Mouse (Mus musculus) lung, embryonic 15.5 days (tissue): ENCODE measurements around the gene Erp29. TPM values are rescaled to one million over a fixed set of nuclear protein-coding genes. Genes with fewer than 3 reads are reported as not detected.

Experiments
- ATAC-seq: fragments of 200-750 bp; cut with Nextera tagmentation; 2 replicates; pipeline ENCODE4 v1.8.0; 2017; ENCODE audit warnings: moderate number of reproducible peaks, borderline replicate concordance; ENCODE audit not compliant: low FRiP score, low TSS enrichment; ENCODE audit errors: extremely low read depth
- H3K27ac ChIP-seq: fragments of 300-500 bp; sonication (generic); 2 replicates; pipeline ENCODE4 v1.5.1; 2015; ENCODE audit warnings: moderate library complexity, mild to moderate bottlenecking, inconsistent platforms
- H3K27me3 ChIP-seq: fragments of 300-500 bp; sonication (generic); 2 replicates; pipeline ENCODE4 v1.6.1; 2015; ENCODE audit warnings: inconsistent platforms
- H3K36me3 ChIP-seq: fragments of 300-500 bp; sonication (generic); 2 replicates; pipeline ENCODE4 v1.6.1; 2015; ENCODE audit warnings: inconsistent platforms
- H3K4me1 ChIP-seq: fragments of 300-500 bp; sonication (generic); 2 replicates; pipeline ENCODE4 v1.6.1; 2015; ENCODE audit warnings: inconsistent platforms
- H3K4me2 ChIP-seq: fragments of 300-500 bp; sonication (generic); 2 replicates; pipeline ENCODE4 v1.6.1; 2015; ENCODE audit warnings: inconsistent platforms, mild to moderate bottlenecking, moderate library complexity
- H3K4me3 ChIP-seq: fragments of 300-500 bp; sonication (generic); 2 replicates; pipeline ENCODE4 v1.5.1; 2015; ENCODE audit warnings: mild to moderate bottlenecking, inconsistent platforms
- H3K9ac ChIP-seq: fragments of 300-500 bp; sonication (generic); 2 replicates; pipeline ENCODE4 v1.6.1; 2015; ENCODE audit warnings: inconsistent platforms
- H3K9me3 ChIP-seq: fragments of 300-500 bp; sonication (generic); 2 replicates; pipeline ENCODE4 v1.6.1; 2016; ENCODE audit warnings: inconsistent platforms
- WGBS: fragments of 180-500 bp; shearing (Covaris S2); methylation state at CpG from one replicate; pipeline ENCODE4 v1.1.7; 2015; 5-methylcytosine and 5-hydroxymethylcytosine counted together
- polyA plus RNA-seq: library from polyadenylated mRNA; unstranded; fragments of >200 nt; fragmentation: Nextera tagmentation; extraction: Ambion mirVana; gene quantifications from 2 replicates; pipeline ENCODE4 v1.2.1, GENCODE M21; 2015

Gene Erp29
- polyA plus RNA-seq, 1 experiment from 2014 or later, result 146 TPM

DNA sequence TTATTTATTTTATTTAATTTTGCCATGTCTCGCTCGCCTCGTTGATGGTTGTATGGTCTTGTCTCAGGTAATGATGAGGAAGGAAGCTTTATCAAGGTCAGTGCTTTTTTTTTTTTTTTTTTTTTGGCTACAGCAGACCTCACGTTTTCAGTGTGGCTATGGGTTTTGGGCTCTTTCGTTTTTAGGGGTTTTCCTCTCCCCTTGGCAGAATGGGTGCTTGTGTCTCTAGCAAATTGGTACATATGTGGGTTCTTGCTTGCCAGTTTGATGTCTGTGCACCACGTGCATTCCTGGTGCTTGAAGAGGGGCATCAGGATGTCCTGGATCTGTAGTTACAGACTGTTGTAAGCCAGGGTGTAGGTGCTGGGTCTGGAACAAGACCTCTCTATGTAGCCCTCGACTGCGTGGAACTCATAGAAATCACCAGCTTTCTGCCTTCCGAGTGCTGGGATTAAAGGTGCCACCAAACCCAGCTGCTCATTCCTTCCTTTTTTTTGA, 53.3 kb downstream of the Erp29 start:
- Histone ChIP-seq H3K27me3 (no peaks in the 10 kb centered on the region), H3K9me3 (no peaks in the 10 kb centered on the region), H3K4me3 (peak overlapping the region; percentile 99), H3K4me1 (peaks cover 15% of the 10 kb centered on the region), H3K9ac (peak overlapping the region; percentile 96; the same call in 1 of the 2 replicates), H3K36me3 (0 out of 2 replicates have a peak, but pooled peaks cover 5% of the 10 kb centered on the region), H3K27ac (no peak overlapping the region), H3K4me2 (peak overlapping the region; percentile 83)
- WGBS, result 39% methylated on average over 9 of the region's 9 CpGs
- ATAC-seq, result no peak

DNA sequence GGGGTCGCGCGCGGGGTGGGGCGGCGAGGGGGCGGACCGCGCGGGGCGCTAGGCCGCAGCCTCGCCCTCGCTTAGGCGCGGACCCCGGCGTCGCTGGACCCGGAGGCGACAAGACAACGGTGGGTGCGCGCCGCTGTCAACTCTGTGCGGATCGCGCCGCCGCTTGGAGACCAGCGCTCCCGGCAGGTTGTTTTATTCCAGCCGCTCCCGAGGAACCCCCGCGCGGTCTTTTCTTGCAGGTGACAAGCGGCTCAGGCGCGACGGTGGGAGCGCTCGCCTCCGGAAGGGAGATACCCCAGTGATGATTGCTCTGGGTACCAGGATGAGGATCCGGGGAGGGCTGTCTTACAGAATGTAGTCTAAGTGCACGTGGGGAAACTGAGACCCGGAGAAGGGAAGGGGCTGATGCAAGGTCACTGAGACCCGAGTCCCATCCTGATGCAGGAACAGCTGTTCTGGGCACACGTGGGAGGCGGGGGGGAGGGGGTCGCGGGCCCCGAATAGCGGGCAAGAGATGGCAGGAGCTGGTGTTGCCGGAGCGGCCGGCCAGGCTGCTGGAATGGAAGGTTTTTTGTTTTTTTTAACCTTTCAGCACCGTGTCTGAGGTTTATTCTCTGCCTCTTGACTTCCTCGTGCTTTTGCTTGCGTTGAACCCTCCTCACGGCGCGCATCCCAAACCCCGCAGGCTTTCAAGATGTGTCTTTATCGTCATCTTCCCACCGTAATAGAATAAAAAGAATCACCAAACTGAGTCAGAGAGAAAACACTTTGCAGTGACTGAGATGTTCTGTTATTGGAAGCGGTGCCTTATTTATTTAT, 54.0 kb downstream of the Erp29 start:
- H3K4me1 ChIP-seq, result peaks cover 15% of the 10 kb centered on the region
- peak overlapping the region; percentile 41 for H3K27ac ChIP-seq

DNA sequence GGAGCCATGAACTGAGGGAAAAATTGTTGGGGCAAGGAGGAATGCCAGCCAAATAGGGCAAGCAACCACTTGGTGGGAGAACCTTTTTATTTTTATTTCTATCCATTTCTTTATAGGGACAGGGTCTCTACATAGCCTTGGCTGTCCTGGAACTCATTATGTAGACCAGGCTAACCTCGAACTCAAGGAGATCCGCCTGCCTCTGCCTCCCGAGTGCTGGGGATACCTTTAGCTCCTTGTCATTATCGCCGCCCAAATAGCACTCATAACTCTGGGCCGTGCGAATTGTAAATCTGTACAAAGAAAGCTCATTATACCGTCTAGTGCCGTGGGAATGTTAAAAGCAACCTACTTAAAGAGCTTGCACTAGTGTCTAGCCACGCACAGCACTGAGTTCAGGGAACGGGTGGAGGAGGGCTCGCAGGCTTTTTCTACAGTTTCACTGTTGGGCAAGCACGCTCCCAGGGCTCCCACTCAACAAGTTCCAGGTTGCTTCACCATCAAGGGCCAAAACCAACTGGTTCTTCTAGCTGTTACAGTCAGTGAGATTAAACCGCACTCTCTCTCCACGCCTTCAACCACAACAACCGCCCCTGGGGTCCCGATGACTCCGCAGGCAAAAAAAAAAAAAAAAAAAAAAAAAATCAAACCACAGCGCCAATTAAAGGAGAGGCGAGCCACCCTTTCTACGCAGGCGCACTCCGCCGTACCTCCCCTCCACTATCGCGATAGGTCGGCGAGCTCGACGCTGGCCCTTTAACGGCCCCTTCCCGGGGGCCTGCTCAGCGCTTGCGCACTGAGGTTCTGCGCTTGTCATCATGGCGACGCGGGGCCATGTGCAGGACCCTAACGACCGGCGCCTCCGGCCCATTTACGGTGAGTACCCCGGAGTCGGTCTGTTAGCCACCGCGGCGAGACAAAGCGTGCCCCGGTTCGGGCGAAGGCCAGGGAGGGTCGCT, 54.8 kb downstream of the Erp29 start, which contains the start of gene Naa25:
Gene Naa25 (plus strand): TSS at position 750 of the 959 bp plus-strand sequence.
- peak; percentile 95 for ATAC-seq
- Histone ChIP-seq H3K4me2 (peak within 1 kb of the TSS; percentile 83), H3K9ac (peak within 1 kb of the TSS; percentile 96), H3K27ac (peak within 1 kb of the TSS; percentile 91), H3K4me3 (peak within 1 kb of the TSS; percentile 99), H3K36me3 (0 out of 2 replicates have a peak, but pooled peaks cover 1% of the 10 kb centered on the region), H3K4me1 (peaks cover 15% of the 10 kb centered on the region), H3K9me3 (no peaks in the 10 kb centered on the region), H3K27me3 (no peaks in the 10 kb centered on the region)
- WGBS, result 9% methylated on average over 53 of the region's 53 CpGs

More for the DNA sequence above, 54.0 kb downstream of the Erp29 start:
- 0 out of 2 replicates have a peak, but pooled peaks cover 5% of the 10 kb centered on the region for H3K36me3 ChIP-seq
- ATAC-seq, result peak; percentile 60
- under 1% methylated on average over 64 of the region's 67 CpGs for WGBS
- H3K9ac ChIP-seq, result peak overlapping the region; percentile 96
- no peaks in the 10 kb centered on the region for H3K27me3 ChIP-seq
- H3K9me3 ChIP-seq, result no peaks in the 10 kb centered on the region
- H3K4me2 ChIP-seq, result peak overlapping the region; percentile 83
- peak overlapping the region; percentile 99 for H3K4me3 ChIP-seq

DNA sequence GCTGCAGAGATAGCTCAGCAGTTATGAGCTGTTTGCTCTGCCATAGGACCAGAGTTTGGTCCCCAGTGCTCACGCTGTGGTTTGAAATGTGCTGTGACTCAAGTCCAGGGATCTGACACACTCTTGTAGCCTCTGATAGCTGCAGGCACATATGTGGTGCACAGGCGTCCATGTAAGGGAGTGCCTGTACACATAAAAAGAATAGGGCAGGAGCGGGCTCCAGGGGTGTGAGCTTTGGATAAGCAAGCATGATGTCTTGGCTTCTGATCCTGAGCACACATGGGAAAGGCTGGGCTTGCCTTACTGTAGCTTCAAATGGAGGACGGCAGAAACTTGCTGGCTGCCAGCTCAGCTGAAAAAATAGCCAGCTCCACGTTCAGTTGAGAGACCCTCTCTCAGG, 56.7 kb downstream of the Erp29 start:
- H3K4me2 ChIP-seq, result no peak overlapping the region
- peaks cover 14% of the 10 kb centered on the region for H3K4me1 ChIP-seq
- no peaks in the 10 kb centered on the region for H3K27me3 ChIP-seq
- H3K27ac ChIP-seq, result no peak overlapping the region
- ATAC-seq, result no peak
- no peak overlapping the region for H3K4me3 ChIP-seq
- WGBS, result 77% methylated on average over 5 of the region's 5 CpGs
- no peaks in the 10 kb centered on the region for H3K9me3 ChIP-seq
- no peak overlapping the region for H3K9ac ChIP-seq
- no peaks in the 10 kb centered on the region for H3K36me3 ChIP-seq

DNA sequence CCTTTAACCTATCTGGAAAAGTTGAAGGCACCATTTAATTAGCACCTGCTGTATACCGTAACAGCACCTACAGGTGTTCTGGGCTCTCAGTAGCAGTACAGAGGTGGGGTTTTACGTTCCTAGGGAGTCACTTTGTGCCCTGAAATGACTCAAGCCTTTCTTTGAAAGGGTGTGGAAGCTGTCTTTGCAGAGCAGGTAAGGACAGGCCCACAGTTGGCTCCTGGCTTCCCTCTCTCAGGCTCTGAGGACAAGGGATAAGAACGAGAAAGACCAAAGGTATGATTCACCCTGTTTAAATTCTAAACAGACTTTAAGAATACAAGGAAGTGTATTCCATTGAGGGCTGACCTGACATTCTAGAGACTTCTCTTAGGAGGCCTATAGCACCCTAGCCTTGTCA, 58.9 kb downstream of the Erp29 start:
- no peaks in the 10 kb centered on the region for H3K36me3 ChIP-seq
- 82% methylated on average over 3 of the region's 3 CpGs for WGBS
- ATAC-seq, result no peak

DNA sequence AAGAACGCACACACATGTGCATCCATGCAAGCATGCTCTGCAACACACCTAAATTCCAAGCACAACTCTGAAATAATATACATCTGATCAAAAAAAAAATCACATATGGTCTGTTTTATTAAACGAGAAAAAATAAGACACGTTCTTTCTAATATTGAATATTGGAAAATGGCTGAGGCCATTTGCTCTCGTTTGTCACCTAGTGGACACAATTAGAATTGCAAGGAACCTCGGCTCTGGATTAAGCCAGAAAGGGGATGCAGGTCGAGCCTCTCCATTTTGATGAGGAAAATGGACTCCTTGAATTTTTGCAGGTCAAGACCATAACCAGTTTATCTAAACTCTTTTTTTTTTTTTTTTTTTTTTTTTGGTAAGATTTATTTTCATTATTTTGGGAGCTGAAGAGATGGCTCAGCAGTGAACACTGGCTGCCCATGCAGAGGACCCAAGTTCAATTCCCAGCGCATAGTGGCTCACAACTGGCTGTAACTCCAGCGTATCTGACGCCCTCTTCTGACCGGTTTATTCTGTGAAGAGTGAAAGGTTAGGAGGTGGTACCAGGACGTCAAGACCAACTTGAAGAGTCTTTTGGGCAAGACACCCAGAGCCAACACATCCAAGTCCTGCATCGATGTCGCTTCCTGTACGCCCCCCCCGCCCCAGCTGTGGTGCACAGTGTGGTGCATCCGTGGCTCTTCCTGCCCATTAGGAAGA, 59.5 kb downstream of the Erp29 start:
- H3K4me3 ChIP-seq, result no peak overlapping the region
- H3K4me1 ChIP-seq, result 0 out of 2 replicates have a peak, but pooled peaks cover 2% of the 10 kb centered on the region
- H3K9me3 ChIP-seq, result no peaks in the 10 kb centered on the region
- no peaks in the 10 kb centered on the region for H3K27me3 ChIP-seq
- 54% methylated on average over 16 of the region's 16 CpGs for WGBS
- H3K36me3 ChIP-seq, result no peaks in the 10 kb centered on the region
- H3K9ac ChIP-seq, result no peak overlapping the region
- ATAC-seq, result no peak
- H3K27ac ChIP-seq, result no peak overlapping the region
- H3K4me2 ChIP-seq, result no peak overlapping the region

More for the DNA sequence above, 58.9 kb downstream of the Erp29 start:
- no peak overlapping the region for H3K4me3 ChIP-seq
- no peaks in the 10 kb centered on the region for H3K4me1 ChIP-seq
- H3K4me2 ChIP-seq, result no peak overlapping the region
- no peaks in the 10 kb centered on the region for H3K27me3 ChIP-seq
- no peaks in the 10 kb centered on the region for H3K9me3 ChIP-seq
- no peak overlapping the region for H3K9ac ChIP-seq
- H3K27ac ChIP-seq, result no peak overlapping the region

- Histone ChIP-seq H3K4me2 (no peak overlapping the region), H3K9me3 (no peaks in the 10 kb centered on the region), H3K27me3 (no peaks in the 10 kb centered on the region), H3K9ac (no peak overlapping the region), H3K4me1 (peaks cover 20% of the 10 kb centered on the region), H3K27ac (no peak overlapping the region), H3K36me3 (no peaks in the 10 kb centered on the region), H3K4me3 (no peak overlapping the region)
- no peak for ATAC-seq
These were observed 62.6 kb downstream of the Erp29 start for GRCm38 (mm10) chr5:121389691-121390090.

- no peak overlapping the region for H3K9ac ChIP-seq
- no peaks in the 10 kb centered on the region for H3K9me3 ChIP-seq
- no peaks in the 10 kb centered on the region for H3K36me3 ChIP-seq
- no peak for ATAC-seq
- WGBS, result 55% methylated on average over 7 of the region's 7 CpGs
- H3K27ac ChIP-seq, result no peak overlapping the region
- H3K4me1 ChIP-seq, result peaks cover 26% of the 10 kb centered on the region
- no peak overlapping the region for H3K4me2 ChIP-seq
- H3K27me3 ChIP-seq, result no peaks in the 10 kb centered on the region
- no peak overlapping the region for H3K4me3 ChIP-seq
These were observed 63.2 kb downstream of the Erp29 start for GRCm38 (mm10) chr5:121389106-121389505.

GRCm38 (mm10) chr5:121387126-121387525, 65.2 kb downstream of the Erp29 start:
- no peak for ATAC-seq
- no peaks in the 10 kb centered on the region for H3K27me3 ChIP-seq
- H3K27ac ChIP-seq, result peak overlapping the region; percentile 25
- H3K9me3 ChIP-seq, result no peaks in the 10 kb centered on the region
- H3K36me3 ChIP-seq, result no peaks in the 10 kb centered on the region
- peaks cover 31% of the 10 kb centered on the region for H3K4me1 ChIP-seq
- no peak overlapping the region for H3K4me3 ChIP-seq
- H3K9ac ChIP-seq, result no peak overlapping the region
- H3K4me2 ChIP-seq, result peak overlapping the region; percentile 77; the same call in 1 of the 2 replicates
- WGBS, result 35% methylated on average over 4 of the region's 4 CpGs

DNA sequence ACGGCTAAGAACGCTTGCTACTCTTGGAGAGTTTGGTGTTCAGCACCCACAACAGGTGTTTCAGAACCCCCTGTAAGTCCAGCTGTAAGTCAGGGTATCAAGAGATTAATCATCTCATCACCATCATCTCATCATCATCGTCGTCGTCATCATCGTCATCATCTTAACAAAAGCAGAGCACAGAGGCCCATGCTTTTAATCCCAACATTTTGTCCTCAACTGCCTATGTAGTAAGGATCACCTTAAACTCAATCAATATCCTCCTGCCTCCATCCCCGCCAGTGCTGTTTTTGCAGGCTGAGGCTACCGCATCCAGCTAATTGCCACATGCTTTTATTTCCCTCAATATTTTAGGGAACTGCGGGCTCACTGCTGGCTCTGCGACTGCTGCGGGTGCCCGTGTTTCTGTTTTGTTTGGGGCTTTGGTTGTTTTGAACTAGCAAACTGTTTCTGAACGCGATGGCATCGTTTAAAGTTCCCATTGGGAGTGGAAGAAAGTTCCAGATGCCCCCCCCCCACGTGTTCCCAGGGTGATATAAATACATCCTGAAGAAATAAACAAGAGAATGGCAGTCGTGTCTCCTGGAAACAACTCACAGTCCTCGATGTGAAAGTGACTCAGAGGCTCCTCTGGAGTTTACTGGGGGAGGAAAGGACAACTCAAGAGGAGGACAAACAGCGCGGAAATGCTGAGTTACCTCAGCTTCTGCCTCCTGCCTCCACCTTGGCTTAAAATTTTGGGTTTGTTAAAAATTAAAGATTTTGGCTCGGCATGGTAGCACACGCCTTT, 66.0 kb downstream of the Erp29 start:
- Histone ChIP-seq H3K9ac (no peak overlapping the region), H3K27me3 (no peaks in the 10 kb centered on the region)

More for the DNA sequence above, 66.0 kb downstream of the Erp29 start:
- WGBS, result 31% methylated on average over 22 of the region's 22 CpGs
- Histone ChIP-seq H3K4me1 (peaks cover 31% of the 10 kb centered on the region), H3K27ac (peak overlapping the region; percentile 25; the same call in 1 of the 2 replicates), H3K9me3 (no peaks in the 10 kb centered on the region), H3K36me3 (peaks cover 4% of the 10 kb centered on the region; the same call in 1 of the 2 replicates), H3K4me3 (peak overlapping the region; percentile 78), H3K4me2 (peak overlapping the region; percentile 77)
- no peak for ATAC-seq
